Mouse (Mus musculus) layer of hippocampus, postnatal 36 days (tissue): ENCODE data around the gene Stac3. TPM values are rescaled to one million over a fixed set of nuclear protein-coding genes. Genes with fewer than 3 reads are reported as not detected.

Source experiments
- total RNA-seq, 2 experiments: library from RNA; stranded (reverse); gene quantifications; 2 replicates each; pipeline ENCODE4 v1.2.3; 2021

The Stac3 gene
- total RNA-seq, 2 experiments from 2014 or later, result 3.0 to 3.7 TPM

Other genes starting within 250 kb of the Stac3 start
- 100 to 1,000 TPM; 715 to 742 TPM for gene Kif5a, start 238.3 kb upstream of the Stac3 start, total RNA-seq
- 100 to 1,000 TPM; 254 to 258 TPM for gene Dctn2, start 235.3 kb upstream of the Stac3 start, total RNA-seq
- gene Mbd6, start 212.7 kb upstream of the Stac3 start, total RNA-seq, result 10 to 100 TPM; 36.5 to 52.5 TPM
- gene Mars, start 189.9 kb upstream of the Stac3 start, total RNA-seq, result 10 to 100 TPM; 56.1 to 56.4 TPM
- gene Arhgap9, start 179.7 kb upstream of the Stac3 start, total RNA-seq, result 1 to 10 TPM in 1 of 2 experiments, under 1 TPM in 1; 0.86 to 1.0 TPM
- gene Gli1, start 159.7 kb upstream of the Stac3 start, total RNA-seq, result 1 to 10 TPM; 2.4 to 3.2 TPM
- gene Inhbe, start 147.3 kb upstream of the Stac3 start, total RNA-seq, result not detected
- not detected for gene Inhbc, start 131.3 kb upstream of the Stac3 start, total RNA-seq
- 100 to 1,000 TPM; 153 to 163 TPM for gene R3hdm2, start 121.4 kb upstream of the Stac3 start, total RNA-seq
- 1 to 10 TPM; 3.5 to 4.8 TPM for gene Ndufa4l2, start 13.3 kb downstream of the Stac3 start, total RNA-seq
- gene Shmt2, start 20.8 kb downstream of the Stac3 start, total RNA-seq, result 10 to 100 TPM; 27.4 to 29.9 TPM
- 1 to 10 TPM; 1.3 to 1.7 TPM for gene Nxph4, start 32.9 kb downstream of the Stac3 start, total RNA-seq
- 100 to 1,000 TPM; 268 to 307 TPM for gene Lrp1, start 119.5 kb downstream of the Stac3 start, total RNA-seq
- 1 to 10 TPM; 5.1 to 6.2 TPM for gene Stat6, start 141.3 kb downstream of the Stac3 start, total RNA-seq
- 1 to 10 TPM; 5.1 to 6.7 TPM for gene Nemp1, start 165.2 kb downstream of the Stac3 start, total RNA-seq
- 10 to 100 TPM; 42.7 to 43.8 TPM for gene Nab2, start 166.9 kb downstream of the Stac3 start, total RNA-seq
- gene Myo1a, start 203.5 kb downstream of the Stac3 start, total RNA-seq, result 1 to 10 TPM; 1.0 to 1.3 TPM
- gene Tac2, start 222.8 kb downstream of the Stac3 start, total RNA-seq, result 1 to 10 TPM; 3.3 to 6.6 TPM
- gene Zbtb39, start 237.9 kb downstream of the Stac3 start, total RNA-seq, result 10 to 100 TPM; 10.0 to 11.7 TPM